Mouse (Mus musculus) 3134 (cell line): Measurements from ENCODE around the gene Zc3h7b.
"Not testable (repeated sequence)": the region's sequence is repeated elsewhere in the genome, so short reads cannot be mapped to it uniquely, and the experiment has no call there.

ENCODE experiments used
- DNase-seq: peaks from one replicate; pipeline ENCODE4 v3.0.0-alpha.2; 2011; ENCODE audit warnings: low spot score; ENCODE audit not compliant: insufficient read length; ENCODE audit errors: extremely low read depth

Zc3h7b gene

DNA sequence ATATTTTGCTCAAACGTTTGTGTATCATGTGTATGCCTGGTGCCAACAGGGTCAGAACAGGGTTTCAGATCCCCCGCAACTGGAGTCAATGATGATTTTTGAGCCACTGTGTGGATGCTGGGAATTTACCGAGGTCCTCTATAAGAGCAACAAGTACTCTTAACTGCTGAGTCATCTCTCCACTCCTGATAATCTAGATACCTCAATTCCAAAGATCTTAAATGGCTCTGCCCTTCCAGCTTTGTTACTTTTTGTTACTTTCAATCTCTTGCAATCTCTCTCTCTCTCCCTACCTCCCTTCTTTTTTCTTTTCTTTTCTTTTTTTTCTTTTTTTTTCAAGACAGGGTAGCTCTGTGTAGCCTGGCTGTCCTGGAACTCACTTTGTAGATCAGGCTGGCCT is 9.8 kb upstream of the Zc3h7b start:
- no peak for DNase-seq

GRCm38 (mm10) chr15:81739296-81739695 is 5.6 kb upstream of the Zc3h7b start:
- no peak for DNase-seq

- DNase-seq: no peak
These were observed 4.9 kb upstream of the Zc3h7b start for GRCm38 (mm10) chr15:81739924-81740323.

DNA sequence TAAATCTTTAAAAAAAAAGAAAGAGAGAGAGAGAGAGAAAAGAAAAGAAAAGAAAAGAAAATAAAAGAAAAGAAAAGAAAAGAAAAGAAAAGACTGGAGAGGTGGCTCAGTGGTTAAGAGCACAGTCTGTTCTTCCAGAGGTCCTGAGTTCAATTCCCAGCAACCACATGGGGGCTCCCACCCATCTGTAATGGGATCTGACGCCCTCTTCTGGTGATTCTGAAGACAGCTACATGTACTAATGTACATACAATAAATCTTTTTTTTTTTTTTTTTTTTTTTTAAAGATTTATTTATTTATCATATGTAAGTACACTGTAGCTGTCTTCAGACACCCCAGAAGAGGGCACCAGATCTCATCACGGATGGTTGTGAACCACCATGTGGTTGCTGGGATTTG is 2.5 kb upstream of the Zc3h7b start:
- not testable (repeated sequence) for DNase-seq

- peak; percentile 65 for DNase-seq
These were observed 801 bp downstream of the Zc3h7b start for GRCm38 (mm10) chr15:81745601-81746114.

- no peak for DNase-seq
These were observed 4.9 kb downstream of the Zc3h7b start for GRCm38 (mm10) chr15:81749742-81750141.

GRCm38 (mm10) chr15:81753669-81754068 is 8.8 kb downstream of the Zc3h7b start:
- DNase-seq: no peak

GRCm38 (mm10) chr15:81758701-81759100 is 13.8 kb downstream of the Zc3h7b start:
- no peak for DNase-seq

- no peak for DNase-seq
These were observed 14.7 kb downstream of the Zc3h7b start for GRCm38 (mm10) chr15:81759542-81759941.

- DNase-seq: no peak
These were observed 15.7 kb downstream of the Zc3h7b start for GRCm38 (mm10) chr15:81760361-81761079.

- no peak for DNase-seq
These were observed 16.5 kb downstream of the Zc3h7b start for GRCm38 (mm10) chr15:81761381-81761780.

- DNase-seq: no peak
These were observed 17.1 kb downstream of the Zc3h7b start for GRCm38 (mm10) chr15:81761959-81762358.

- DNase-seq: no peak
These were observed 19.7 kb downstream of the Zc3h7b start for GRCm38 (mm10) chr15:81764573-81764972.

DNA sequence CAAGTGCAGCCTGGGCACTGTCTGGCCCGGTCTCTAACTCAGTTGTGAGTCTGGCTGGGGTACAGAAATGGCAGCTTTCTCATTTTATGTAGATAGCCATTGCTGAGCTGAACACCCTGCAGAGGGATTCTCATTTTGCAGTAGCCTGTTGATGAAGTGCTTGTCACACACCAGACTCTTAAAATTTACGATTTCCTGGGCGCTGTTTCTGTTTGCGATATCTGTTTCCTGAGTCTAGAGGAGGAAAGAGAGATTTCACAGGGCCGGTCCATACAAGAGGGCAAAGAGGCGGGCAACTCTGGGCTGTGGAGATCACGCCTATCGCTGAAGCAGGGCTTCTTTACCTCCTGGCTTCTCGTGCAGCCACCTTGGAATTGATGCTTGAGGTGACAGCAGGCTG is 20.8 kb downstream of the Zc3h7b start:
- no peak for DNase-seq

DNA sequence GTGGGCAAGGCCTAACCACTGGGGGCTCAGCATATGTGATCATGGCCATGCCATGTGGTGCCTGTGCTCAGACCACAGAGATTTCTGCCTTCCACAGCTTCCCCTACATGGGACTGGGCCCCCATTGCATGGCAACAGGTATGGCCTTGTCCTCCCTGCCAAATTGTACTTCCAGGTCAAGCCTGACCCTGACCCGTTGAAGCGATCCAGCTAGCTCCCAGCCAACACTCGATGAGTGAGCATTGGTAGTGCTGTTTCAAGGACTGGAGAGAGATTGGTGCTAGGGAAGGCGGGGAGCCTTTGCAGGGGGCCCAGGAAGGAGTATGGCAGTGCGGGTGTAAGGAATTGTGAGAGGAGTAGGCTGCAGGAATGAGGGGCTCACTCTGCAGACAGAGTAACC is 21.6 kb downstream of the Zc3h7b start:
- DNase-seq: no peak

DNA sequence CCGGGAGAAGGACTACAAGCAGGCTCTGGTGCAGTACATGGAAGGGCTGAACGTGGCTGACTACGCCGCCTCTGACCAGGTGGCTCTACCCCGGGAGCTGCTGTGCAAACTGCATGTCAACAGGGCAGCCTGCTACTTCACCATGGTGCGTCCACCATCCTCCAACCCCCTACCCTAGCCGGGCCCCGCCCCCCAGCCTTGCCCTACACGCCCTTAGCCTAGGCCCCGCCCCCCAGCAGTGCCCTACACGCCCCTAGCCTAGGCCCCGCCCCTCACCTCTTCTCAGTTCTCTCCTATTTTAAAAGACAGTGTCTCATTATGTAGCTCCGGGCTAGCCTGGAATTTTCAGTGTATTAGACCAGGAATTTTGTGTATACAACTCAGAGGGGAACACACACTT is 24.2 kb downstream of the Zc3h7b start:
- DNase-seq: no peak

- DNase-seq: no peak
These were observed 27.7 kb downstream of the Zc3h7b start for GRCm38 (mm10) chr15:81772431-81773120.

GRCm38 (mm10) chr15:81774505-81775171 is 29.8 kb downstream of the Zc3h7b start:
- DNase-seq: no peak

DNA sequence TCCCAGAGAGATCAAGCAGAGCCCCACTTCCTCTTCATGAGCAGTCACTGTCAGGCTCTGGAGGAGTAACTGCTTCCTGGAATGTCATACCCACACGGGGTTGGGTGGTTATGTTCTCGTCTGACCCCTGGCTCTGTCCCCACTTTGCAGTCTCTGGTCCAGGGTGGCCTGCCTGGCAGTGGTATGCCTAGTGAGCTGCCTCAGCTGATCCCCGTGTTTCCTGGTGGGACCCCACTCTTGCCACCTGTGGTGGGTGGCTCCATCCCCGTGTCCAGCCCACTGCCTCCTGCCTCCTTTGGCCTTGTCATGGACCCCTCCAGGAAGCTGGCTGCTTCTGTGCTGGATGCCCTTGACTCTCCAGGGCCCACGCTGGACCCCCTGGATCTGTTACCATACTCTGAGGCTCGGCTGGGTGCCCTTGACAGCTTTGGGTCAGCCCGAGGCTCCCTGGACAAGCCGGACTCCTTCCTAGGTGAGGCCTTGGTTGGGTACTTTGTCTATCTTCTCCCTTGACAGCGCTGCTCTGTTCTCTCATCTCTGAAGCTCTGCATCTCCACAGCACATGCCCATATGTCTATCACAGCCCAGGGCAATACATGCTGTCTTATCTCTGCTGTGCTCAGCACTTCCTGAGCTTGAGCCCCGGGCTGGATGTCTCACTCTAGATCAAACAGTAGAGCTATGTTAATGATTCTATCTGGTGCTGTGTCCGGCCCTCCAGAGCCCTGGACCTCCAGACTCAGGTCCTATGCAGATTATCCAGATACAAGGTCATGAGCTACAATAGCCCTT is 32.0 kb downstream of the Zc3h7b start:
- no peak for DNase-seq

DNA sequence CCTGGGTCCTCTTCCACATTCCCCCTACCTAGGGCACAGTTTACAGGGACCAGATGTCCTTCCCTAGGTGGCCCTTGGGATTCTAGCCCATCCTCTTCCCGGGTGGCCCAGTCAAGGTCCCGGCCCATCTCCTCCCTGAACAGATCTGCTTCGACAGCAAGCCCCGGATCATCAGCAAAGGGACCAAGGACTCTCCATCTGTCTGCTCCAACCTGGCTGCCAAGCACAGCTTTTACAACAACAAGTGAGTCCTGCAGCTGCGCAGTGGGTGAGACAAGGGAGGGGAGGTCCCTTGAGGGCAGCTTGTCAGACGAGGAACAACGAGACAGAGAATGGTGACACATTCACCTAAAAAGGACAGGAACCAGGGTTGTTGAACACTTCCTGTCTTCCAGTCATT is 37.0 kb downstream of the Zc3h7b start:
- DNase-seq: no peak

GRCm38 (mm10) chr15:81784762-81785161 is 39.9 kb downstream of the Zc3h7b start:
- no peak for DNase-seq
